Mouse (Mus musculus) liver, embryonic 13.5 days (tissue): Measurements from ENCODE around the gene Olfr1055. TPM values are rescaled to one million over a fixed set of nuclear protein-coding genes. Genes with fewer than 3 reads are reported as not detected.
"Not testable (repeated sequence)": the region's sequence is repeated elsewhere in the genome, so short reads cannot be mapped to it uniquely, and the experiment has no call there.

ENCODE experiments used
- ATAC-seq: fragments of 200-750 bp; cut with Nextera tagmentation; 2 replicates; pipeline ENCODE4 v1.8.0; 2017; ENCODE audit warnings: low read depth, mild to moderate bottlenecking, moderate number of reproducible peaks, moderate library complexity
- DNase-seq: peaks from one replicate; pipeline ENCODE4 v3.0.0; 2022
- H3K27ac ChIP-seq: fragments of 300-500 bp; sonication (generic); 2 replicates; pipeline ENCODE4 v1.5.1; 2015; ENCODE audit warnings: moderate library complexity, mild to moderate bottlenecking, inconsistent platforms
- H3K27me3 ChIP-seq: fragments of 300-500 bp; sonication (generic); 2 replicates; pipeline ENCODE4 v1.6.1; 2015; ENCODE audit warnings: mild to moderate bottlenecking, inconsistent platforms
- H3K36me3 ChIP-seq: fragments of 300-500 bp; sonication (generic); 2 replicates; pipeline ENCODE4 v1.6.1; 2015; ENCODE audit warnings: mild to moderate bottlenecking, inconsistent platforms
- H3K4me1 ChIP-seq: fragments of 300-500 bp; sonication (generic); replicated peaks from 2 replicates; pipeline ENCODE4 v1.6.1; 2015; ENCODE audit warnings: inconsistent platforms
- H3K4me2 ChIP-seq: fragments of 300-500 bp; sonication (generic); 2 replicates; pipeline ENCODE4 v1.6.1; 2015; ENCODE audit warnings: inconsistent platforms, mild to moderate bottlenecking, moderate library complexity
- H3K4me3 ChIP-seq: fragments of 300-500 bp; sonication (generic); replicated peaks from 2 replicates; pipeline ENCODE4 v1.5.1; 2015; ENCODE audit warnings: mild to moderate bottlenecking, inconsistent platforms
- H3K9ac ChIP-seq: fragments of 300-500 bp; sonication (generic); 2 replicates; pipeline ENCODE4 v1.6.1; 2015; ENCODE audit warnings: mild to moderate bottlenecking, inconsistent platforms
- H3K9me3 ChIP-seq: fragments of 300-500 bp; sonication (generic); replicated peaks from 2 replicates; pipeline ENCODE4 v1.6.1; 2016; ENCODE audit warnings: inconsistent platforms
- WGBS: fragments of 180-500 bp; shearing (Covaris S2); methylation state at CpG from one replicate; pipeline ENCODE4 v1.1.7; 2015; ENCODE audit not compliant: insufficient replicate concordance; 5-methylcytosine and 5-hydroxymethylcytosine counted together
- polyA plus RNA-seq: library from polyadenylated mRNA; unstranded; fragments of >200 nt; fragmentation: Nextera tagmentation; extraction: Ambion mirVana; gene quantifications from 2 replicates; pipeline ENCODE4 v1.2.1, GENCODE M21; 2015

The Olfr1055 gene
- polyA plus RNA-seq, result not detected in 2 replicates

- Histone ChIP-seq H3K36me3 (no peaks in the 10 kb centered on the region), H3K4me3 (no peak within 1 kb of the TSS), H3K4me2 (no peak within 1 kb of the TSS), H3K4me1 (no peaks in the 10 kb centered on the region), H3K27me3 (no peaks in the 10 kb centered on the region), H3K27ac (no peak within 1 kb of the TSS), H3K9ac (no peak within 1 kb of the TSS), H3K9me3 (no peaks in the 10 kb centered on the region)
- no peak for DNase-seq
- no peak for ATAC-seq
- WGBS, result 80% methylated on average over 5 of the region's 5 CpGs
Measured at GRCm38 (mm10) chr2:86350184-86350583, at the start of gene Olfr1055. TSS of gene Olfr1055 (minus strand) at chr2:86350284.

GRCm38 (mm10) chr2:86395114-86395513 is 45.0 kb upstream of the Olfr1055 start:
- Histone ChIP-seq H3K27ac (no peak overlapping the region), H3K27me3 (no peaks in the 10 kb centered on the region), H3K4me3 (no peak overlapping the region), H3K4me1 (no peaks in the 10 kb centered on the region), H3K36me3 (no peaks in the 10 kb centered on the region), H3K4me2 (no peak overlapping the region), H3K9me3 (no peaks in the 10 kb centered on the region), H3K9ac (no peak overlapping the region)
- ATAC-seq (no peak), DNase-seq (no peak)
- 62% methylated on average over 2 of the region's 2 CpGs for WGBS

GRCm38 (mm10) chr2:86388461-86388860 is 38.4 kb upstream of the Olfr1055 start, which contains the start of gene Olfr1058:
TSS of gene Olfr1058 (minus strand) at chr2:86388561.
- H3K9me3 ChIP-seq, H3K27me3 ChIP-seq, ATAC-seq, H3K36me3 ChIP-seq, H3K27ac ChIP-seq, H3K4me3 ChIP-seq, DNase-seq, H3K4me1 ChIP-seq, H3K9ac ChIP-seq, H3K4me2 ChIP-seq: not testable (repeated sequence)

GRCm38 (mm10) chr2:86378293-86378692 is 28.2 kb upstream of the Olfr1055 start, which contains the start of gene Olfr1057:
TSS of gene Olfr1057 (minus strand) at chr2:86378393.
- no peak within 1 kb of the TSS for H3K9ac ChIP-seq
- ATAC-seq (no peak), DNase-seq (no peak)

GRCm38 (mm10) chr2:86366342-86366741 is 16.3 kb upstream of the Olfr1055 start:
- not testable (repeated sequence) for H3K9me3 ChIP-seq, H3K4me1 ChIP-seq, H3K4me2 ChIP-seq, ATAC-seq, H3K27me3 ChIP-seq, H3K27ac ChIP-seq, H3K9ac ChIP-seq, DNase-seq, H3K4me3 ChIP-seq, H3K36me3 ChIP-seq
- 38% methylated on average over 1 of the region's 6 CpGs for WGBS

More at GRCm38 (mm10) chr2:86378293-86378692, 28.2 kb upstream of the Olfr1055 start, which contains the start of gene Olfr1057:
- no peak within 1 kb of the TSS for H3K27ac ChIP-seq
- H3K4me2 ChIP-seq, result no peak within 1 kb of the TSS
- H3K9me3 ChIP-seq, result no peaks in the 10 kb centered on the region
- H3K4me1 ChIP-seq, result no peaks in the 10 kb centered on the region
- no peaks in the 10 kb centered on the region for H3K27me3 ChIP-seq
- H3K36me3 ChIP-seq, result no peaks in the 10 kb centered on the region
- H3K4me3 ChIP-seq, result no peak within 1 kb of the TSS

- Histone ChIP-seq H3K27me3 (no peaks in the 10 kb centered on the region), H3K4me3 (no peak within 1 kb of the TSS), H3K9me3 (no peaks in the 10 kb centered on the region), H3K9ac (no peak within 1 kb of the TSS), H3K4me2 (no peak within 1 kb of the TSS), H3K4me1 (no peaks in the 10 kb centered on the region), H3K27ac (no peak within 1 kb of the TSS), H3K36me3 (no peaks in the 10 kb centered on the region)
- DNase-seq (no peak), ATAC-seq (no peak)
Measured at GRCm38 (mm10) chr2:86362369-86362768, 12.3 kb upstream of the Olfr1055 start, which contains the start of gene Olfr1056. TSS of gene Olfr1056 (minus strand) at chr2:86362469.

- not testable (repeated sequence) for H3K4me3 ChIP-seq, ATAC-seq, H3K36me3 ChIP-seq, DNase-seq, H3K9ac ChIP-seq, H3K27ac ChIP-seq, H3K9me3 ChIP-seq, H3K4me2 ChIP-seq, H3K4me1 ChIP-seq, H3K27me3 ChIP-seq
- WGBS, result 77% methylated on average over 1 of the region's 1 CpGs
Measured at GRCm38 (mm10) chr2:86351751-86352150, 1.7 kb upstream of the Olfr1055 start.

GRCm38 (mm10) chr2:86335333-86335732 is 14.8 kb downstream of the Olfr1055 start, which contains the start of gene Olfr1054:
TSS of gene Olfr1054 (minus strand) at chr2:86335433.
- Histone ChIP-seq H3K9me3 (no peaks in the 10 kb centered on the region), H3K27ac (no peak within 1 kb of the TSS), H3K4me1 (no peaks in the 10 kb centered on the region), H3K4me3 (no peak within 1 kb of the TSS), H3K36me3 (no peaks in the 10 kb centered on the region), H3K27me3 (no peaks in the 10 kb centered on the region), H3K4me2 (no peak within 1 kb of the TSS), H3K9ac (no peak within 1 kb of the TSS)
- ATAC-seq (no peak), DNase-seq (no peak)
- 79% methylated on average over 3 of the region's 3 CpGs for WGBS

- 45% methylated on average over 3 of the region's 3 CpGs for WGBS
- Histone ChIP-seq H3K9me3 (no peaks in the 10 kb centered on the region), H3K4me2 (no peak within 1 kb of the TSS), H3K27me3 (no peaks in the 10 kb centered on the region), H3K4me1 (no peaks in the 10 kb centered on the region), H3K9ac (no peak within 1 kb of the TSS), H3K36me3 (no peaks in the 10 kb centered on the region), H3K4me3 (no peak within 1 kb of the TSS), H3K27ac (no peak within 1 kb of the TSS)
- no peak for DNase-seq
- ATAC-seq, result no peak
Measured at GRCm38 (mm10) chr2:86315184-86315583, 34.9 kb downstream of the Olfr1055 start, which contains the start of gene Olfr1053. TSS of gene Olfr1053 (minus strand) at chr2:86315284.

Other genes starting within 250 kb of the Olfr1055 start
- not detected in 2 replicates for gene Olfr1039, start 214.4 kb downstream of the Olfr1055 start, polyA plus RNA-seq
- gene Olfr1040, start 203.6 kb downstream of the Olfr1055 start, polyA plus RNA-seq, result not detected in 2 replicates
- gene Olfr1042, start 188.4 kb downstream of the Olfr1055 start, polyA plus RNA-seq, result not detected in 2 replicates
- gene Olfr1043, start 182.8 kb downstream of the Olfr1055 start, polyA plus RNA-seq, result not detected in 2 replicates
- not detected in 2 replicates for gene Olfr1044, start 172.5 kb downstream of the Olfr1055 start, polyA plus RNA-seq
- gene Olfr52, start 164.6 kb downstream of the Olfr1055 start, polyA plus RNA-seq, result not detected in 2 replicates
- gene Olfr1045, start 147.3 kb downstream of the Olfr1055 start, polyA plus RNA-seq, result not detected in 2 replicates
- gene Olfr1046, start 131.0 kb downstream of the Olfr1055 start, polyA plus RNA-seq, result not detected in 2 replicates
- not detected in 2 replicates for gene Olfr1047, start 118.9 kb downstream of the Olfr1055 start, polyA plus RNA-seq
- not detected in 2 replicates for gene Olfr1048, start 110.0 kb downstream of the Olfr1055 start, polyA plus RNA-seq
- not detected in 2 replicates for gene Olfr1049, start 92.0 kb downstream of the Olfr1055 start, polyA plus RNA-seq
- gene Olfr1051, start 71.2 kb downstream of the Olfr1055 start, polyA plus RNA-seq, result not detected in 2 replicates
- gene Olfr1052, start 57.8 kb downstream of the Olfr1055 start, polyA plus RNA-seq, result not detected in 2 replicates
- not detected in 2 replicates for gene Olfr1053, start 35.0 kb downstream of the Olfr1055 start, polyA plus RNA-seq
- gene Olfr1054, start 14.9 kb downstream of the Olfr1055 start, polyA plus RNA-seq, result not detected in 2 replicates
- not detected in 2 replicates for gene Olfr1056, start 12.2 kb upstream of the Olfr1055 start, polyA plus RNA-seq
- gene Olfr1057, start 28.1 kb upstream of the Olfr1055 start, polyA plus RNA-seq, result not detected in 2 replicates
- gene Olfr1058, start 38.3 kb upstream of the Olfr1055 start, polyA plus RNA-seq, result not detected in 2 replicates
- gene Olfr1061, start 63.8 kb upstream of the Olfr1055 start, polyA plus RNA-seq, result not detected in 2 replicates
- not detected in 2 replicates for gene Olfr1062, start 76.5 kb upstream of the Olfr1055 start, polyA plus RNA-seq
- gene Olfr1065, start 100.3 kb upstream of the Olfr1055 start, polyA plus RNA-seq, result not detected in 2 replicates
- gene Olfr1066, start 106.0 kb upstream of the Olfr1055 start, polyA plus RNA-seq, result not detected in 2 replicates
- gene Olfr228, start 137.1 kb upstream of the Olfr1055 start, polyA plus RNA-seq, result not detected in 2 replicates
- not detected in 2 replicates for gene Olfr1076, start 158.2 kb upstream of the Olfr1055 start, polyA plus RNA-seq
- gene Olfr1079, start 192.2 kb upstream of the Olfr1055 start, polyA plus RNA-seq, result not detected in 2 replicates
- gene Olfr1080, start 208.0 kb upstream of the Olfr1055 start, polyA plus RNA-seq, result not detected in 2 replicates
- gene Olfr1082, start 248.7 kb upstream of the Olfr1055 start, polyA plus RNA-seq, result not detected in 2 replicates